27 mouse cellular contexts compared by ENCODE assay signal in the genomic region with DNA sequence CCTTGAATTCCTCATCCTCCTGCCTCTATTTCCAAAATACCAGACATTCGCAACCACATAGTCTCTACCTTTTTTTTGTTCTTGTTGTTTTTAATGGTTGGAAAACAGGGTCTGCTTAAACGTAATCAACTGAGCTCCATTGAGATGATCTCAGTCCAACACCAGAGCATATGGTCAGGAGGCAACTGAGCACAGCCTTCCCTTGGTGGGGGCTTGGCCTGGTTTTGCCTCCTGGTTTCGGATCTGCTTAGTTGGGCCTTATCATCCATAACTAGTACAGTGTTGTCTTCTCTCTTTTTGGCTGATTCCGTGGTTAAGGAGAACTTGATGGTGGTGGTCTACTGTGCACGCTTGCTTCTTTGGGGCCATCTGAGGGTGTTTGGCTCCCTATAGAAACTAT. TPM values are rescaled to one million over a fixed set of nuclear protein-coding genes. Genes with fewer than 3 reads are reported as not detected.
A peak's percentile ranks its signal among the peaks of the same experiment; 100 is the strongest.
DNase-seq lines count a peak whose midpoint lies in the region; ATAC-seq and TF ChIP-seq lines count a peak whose summit lies in the region.
"Had no signal": no experiment of that assay in that cellular context is flagged by ENCODE, and none has a peak within 500 bp of the region (broad histone marks: within the 10 kb centered on the region; RNA-seq: fewer than 3 reads in every experiment).

No protein-coding gene starts in this region.

- H3K4me2 ChIP-seq in CH12.LX (ENCODE audit: insufficient read depth, low read depth, poor library complexity, severe bottlenecking): no peak overlapping the region
- no peak overlapping the region for H3K4me2 ChIP-seq in forebrain, embryonic 11.5 days (ENCODE audit: low read depth, low read length, severe bottlenecking)
- H3K4me2 ChIP-seq: embryonic facial prominence, embryonic 12.5 days; forebrain, embryonic 12.5 days; hindbrain, embryonic 13.5 days; intestine, embryonic 15.5 days; kidney, embryonic 15.5 days had no signal

- no peak for TF ChIP-seq RAD21 in CH12.LX (IDR thresholded peaks at IDR 0.05; ENCODE audit: low read depth, low read length)

- no peak overlapping the region for H3K9ac ChIP-seq in CH12.LX (ENCODE audit: insufficient read depth, low read depth)
- no peak overlapping the region for H3K9ac ChIP-seq in forebrain, embryonic 11.5 days (ENCODE audit: low read length)
- H3K9ac ChIP-seq: embryonic facial prominence, embryonic 12.5 days; forebrain, embryonic 12.5 days; forebrain, postnatal 0 days; hindbrain, embryonic 13.5 days; intestine, embryonic 15.5 days; kidney, embryonic 15.5 days had no signal

- 93% methylated on average over 5 of the region's 5 CpGs for WGBS in forebrain, embryonic 11.5 days

- dilution Hi-C loops in CH12.LX (cut with MboI; ENCODE audit: extremely low pct_ligation_motif_present, extremely low pct_unique_long_range_greater_than_20kb, low sequenced_read_pairs): no loop called here

- peaks cover 9 to 53% of the 10 kb centered on the region in 2 experiments for H3K36me3 ChIP-seq in CH12.LX (replicated peaks in 1 of 2; ENCODE audit: control insufficient read depth in 1 of 2, insufficient read depth in 1 of 2, low read length in 1 of 2)
- H3K36me3 ChIP-seq in forebrain, embryonic 11.5 days (ENCODE audit: control insufficient read depth, insufficient read depth, low read length): peaks cover 3% of the 10 kb centered on the region; the same call in 1 of the 2 replicates
- H3K36me3 ChIP-seq: intestine, embryonic 15.5 days had no signal

- no peaks in the 10 kb centered on the region for H3K27me3 ChIP-seq in CH12.LX (replicated peaks)
- H3K27me3 ChIP-seq in forebrain, embryonic 11.5 days (ENCODE audit: control insufficient read depth, insufficient read depth, low read length): no peaks in the 10 kb centered on the region
- H3K27me3 ChIP-seq: embryonic facial prominence, embryonic 12.5 days; forebrain, embryonic 12.5 days; hindbrain, embryonic 13.5 days; intestine, embryonic 15.5 days; kidney, embryonic 15.5 days had no signal

- TF ChIP-seq POLR2A in CH12.LX (IDR thresholded peaks at IDR 0.05; ENCODE audit: low read depth, low read length): no peak

- peak overlapping the region; percentile 43 for H3K27ac ChIP-seq in CH12.LX (ENCODE audit: insufficient read depth, low read depth)
- no peak overlapping the region for H3K27ac ChIP-seq in forebrain, embryonic 11.5 days (ENCODE audit: low read depth, low read length)
- H3K27ac ChIP-seq: embryonic facial prominence, embryonic 12.5 days; forebrain, embryonic 12.5 days; heart, embryonic 10.5 days; hindbrain, embryonic 13.5 days; hindbrain, postnatal 0 days; intestine, embryonic 15.5 days; kidney, embryonic 15.5 days had no signal

- H3K4me3 ChIP-seq in CH12.LX (replicated peaks in 1 of 3; ENCODE audit: low read depth in 2 of 3, low read length in 2 of 3, poor library complexity in 1 of 3): peak overlapping the region in 1 of 3 experiments; percentile 23
- no peak overlapping the region for H3K4me3 ChIP-seq in forebrain, embryonic 11.5 days (ENCODE audit: low read depth, low read length)
- H3K4me3 ChIP-seq: embryonic facial prominence, embryonic 12.5 days; forebrain, embryonic 12.5 days; heart, embryonic 10.5 days; hindbrain, embryonic 13.5 days; intestine, embryonic 15.5 days; kidney, embryonic 15.5 days had no signal

- DNase-seq in cerebellum, adult 18-20 months: peak; percentile 40 to 58
- no peak for DNase-seq in CH12.LX (ENCODE audit: extremely low read depth)
- peak; percentile 38 for DNase-seq in cerebellum, adult 9-10 months
- DNase-seq in induced T-regulatory cell, adult 2 months (ENCODE audit: low read depth): peak; percentile 7
- DNase-seq in yolk sac, embryonic 10.5 days (ENCODE audit: low spot score): no peak
- DNase-seq in forebrain, embryonic 11.5 days (ENCODE audit: low spot score): no peak
- DNase-seq: adrenal gland, adult 8-10 months; adrenal gland, postnatal 36 days; forebrain, postnatal 0 days; gastrocnemius, postnatal 36 days; heart, adult 18-20 months; heart, postnatal 14 days had no signal

- peaks cover 17 to 50% of the 10 kb centered on the region in 2 experiments for H3K4me1 ChIP-seq in CH12.LX (ENCODE audit: control insufficient read depth in 1 of 2, insufficient read depth in 2 of 2)
- 0 out of 2 replicates have a peak, but pooled peaks cover 3% of the 10 kb centered on the region for H3K4me1 ChIP-seq in forebrain, embryonic 11.5 days (replicated peaks; ENCODE audit: control insufficient read depth, insufficient read depth, low read length)
- H3K4me1 ChIP-seq: embryonic facial prominence, embryonic 12.5 days; intestine, embryonic 15.5 days had no signal

- TF ChIP-seq EP300 in CH12.LX (IDR thresholded peaks at IDR 0.05; ENCODE audit: low read length): no peak

- no peak; the same call in 1 of the 2 replicates for ATAC-seq in cerebellum, adult (ENCODE audit: insufficient number of reproducible peaks, low FRiP score, low TSS enrichment)
- no peak for ATAC-seq in forebrain, embryonic 11.5 days (replicated peaks; ENCODE audit: low FRiP score)
- ATAC-seq: forebrain, postnatal 0 days; hindbrain, postnatal 0 days; intestine, embryonic 15.5 days had no signal

- in situ Hi-C loops in CH12.LX (cut with MboI; ENCODE audit: low pct_ligation_motif_present, low pct_unique_long_range_greater_than_20kb, low sequenced_read_pairs): no loop called here

- no peak for TF ChIP-seq CTCF in CH12.LX (conservative IDR thresholded peaks at IDR 0.05 in 1 of 2, IDR thresholded peaks at IDR 0.05 in 1 of 2; ENCODE audit: low read depth in 2 of 2, low read length in 2 of 2)

- H3K9me3 ChIP-seq in CH12.LX (replicated peaks; ENCODE audit: low read length): no peaks in the 10 kb centered on the region
- H3K9me3 ChIP-seq in forebrain, embryonic 11.5 days (ENCODE audit: control insufficient read depth, low read length): no peaks in the 10 kb centered on the region
- H3K9me3 ChIP-seq: embryonic facial prominence, embryonic 12.5 days; forebrain, embryonic 12.5 days; G1E; heart, embryonic 10.5 days; hindbrain, embryonic 13.5 days; intestine, embryonic 15.5 days; kidney, embryonic 15.5 days had no signal

- peaks cover 97% of the 10 kb centered on the region for H3K79me2 ChIP-seq in CH12.LX (replicated peaks; ENCODE audit: control insufficient read depth, extremely low read depth, insufficient read depth, poor library complexity, severe bottlenecking)

TF ChIP-seq in CH12.LX, 34 proteins besides CTCF, POLR2A, EP300 and RAD21:
- no peak for TF ChIP-seq ELF1 (IDR thresholded peaks at IDR 0.05; ENCODE audit: low read depth, low read length)
- TF ChIP-seq POLR2AphosphoS2 (IDR thresholded peaks at IDR 0.05; ENCODE audit: low read depth, low read length): no peak
- no peak for TF ChIP-seq ZMIZ1 (IDR thresholded peaks at IDR 0.05; ENCODE audit: low read depth, low read length)
- TF ChIP-seq ZC3H11A (IDR thresholded peaks at IDR 0.05; ENCODE audit: low read depth, low read length): no peak
- no peak for TF ChIP-seq TCF12 (IDR thresholded peaks at IDR 0.05; ENCODE audit: low read depth, low read length)
- TF ChIP-seq USF1 (IDR thresholded peaks at IDR 0.05; ENCODE audit: low read depth, low read length): no peak
- TF ChIP-seq MYC (IDR thresholded peaks at IDR 0.05; ENCODE audit: low read depth, low read length): no peak
- TF ChIP-seq IRF4 (IDR thresholded peaks at IDR 0.05; ENCODE audit: low read depth, low read length): no peak
- TF ChIP-seq CHD1 (IDR thresholded peaks at IDR 0.05; ENCODE audit: low read depth, low read length): no peak
- TF ChIP-seq MAX (IDR thresholded peaks at IDR 0.05; ENCODE audit: low read length): no peak
- TF ChIP-seq E2F4 (IDR thresholded peaks at IDR 0.05; ENCODE audit: insufficient replicate concordance, low read depth, low read length): no peak
- no peak for TF ChIP-seq USF2 (conservative IDR thresholded peaks at IDR 0.05; ENCODE audit: low read depth, low read length)
- TF ChIP-seq CHD2 (IDR thresholded peaks at IDR 0.05; ENCODE audit: low read length): no peak
- TF ChIP-seq MAZ (IDR thresholded peaks at IDR 0.05; ENCODE audit: low read depth, low read length): no peak
- TF ChIP-seq SMC3 (IDR thresholded peaks at IDR 0.05; ENCODE audit: low read depth, low read length): no peak
- no peak for TF ChIP-seq BHLHE40 (IDR thresholded peaks at IDR 0.05; ENCODE audit: low read depth, low read length)
- TF ChIP-seq ZKSCAN1 (IDR thresholded peaks at IDR 0.05; ENCODE audit: borderline replicate concordance, low read depth, low read length): no peak
- no peak for TF ChIP-seq NRF1 (IDR thresholded peaks at IDR 0.05; ENCODE audit: low read depth, low read length)
- no peak for TF ChIP-seq PAX5 (IDR thresholded peaks at IDR 0.05; ENCODE audit: low read length)
- TF ChIP-seq GABPA (IDR thresholded peaks at IDR 0.05; ENCODE audit: insufficient replicate concordance, low read depth, low read length): no peak

RNA-seq across cellular contexts. Expression of gene Ppp2ca, which starts 10.3 kb away (rescaled TPM):
- total RNA-seq in CH12.LX (2012; rRNA removed) (85.5 and 108 TPM in 2 replicates), CH12.LX (2014; rRNA removed) (177 and 190 TPM in 2 replicates)
- 121 and 185 TPM in 2 replicates for polyA plus RNA-seq in CH12.LX (2012; ENCODE audit: insufficient read length, low read depth)
- polyA plus RNA-seq in forebrain, embryonic 11.5 days (2014; fragmentation: Nextera tagmentation; extraction: Ambion mirVana): 122 and 128 TPM in 2 replicates

RNA-seq across cellular contexts. Expression of gene Olfr1373, which starts 36.5 kb away (rescaled TPM):
- total RNA-seq in CH12.LX (2012; rRNA removed): not detected in 2 replicates
- total RNA-seq in CH12.LX (2014; rRNA removed): not detected in 2 replicates
- not detected in 2 replicates for polyA plus RNA-seq in CH12.LX (2012; ENCODE audit: insufficient read length, low read depth)
- not detected in 2 replicates for polyA plus RNA-seq in forebrain, embryonic 11.5 days (2014; fragmentation: Nextera tagmentation; extraction: Ambion mirVana)
- total RNA-seq: adrenal gland, adult 8-10 months; adrenal gland, postnatal 36 days; forebrain, postnatal 0 days; G1E; gastrocnemius, adult 18-20 months; gastrocnemius, postnatal 36 days; heart, adult 18-20 months; heart, postnatal 14 days; hematopoietic stem cell, adult 5-6 weeks; hindbrain, postnatal 0 days had no signal
- polyA plus RNA-seq: brain, embryonic 14.5 days; cortical plate, adult 2 months; embryonic facial prominence, embryonic 12.5 days; forebrain, embryonic 12.5 days; forebrain, postnatal 0 days; G1E; heart, embryonic 10.5 days; heart, embryonic 14.5 days; hindbrain, embryonic 13.5 days; hindbrain, postnatal 0 days; intestine, embryonic 15.5 days; kidney, adult 2 months; kidney, embryonic 15.5 days had no signal

Comparison
In these comparisons a context has a peak if more than half of its experiments do, and no peak if none do; other contexts are left out.
1. DNase-seq: peak in cerebellum, adult 18-20 months (2 of 2), cerebellum, adult 9-10 months (single experiment) and induced T-regulatory cell, adult 2 months (single experiment); none in CH12.LX (single experiment), yolk sac, embryonic 10.5 days (single experiment) and forebrain, embryonic 11.5 days (single experiment).